Mouse (Mus musculus) left cerebral cortex, postnatal 36 days (tissue): ENCODE results near the gene Angel1. TPM values are rescaled to one million over a fixed set of nuclear protein-coding genes. Genes with fewer than 3 reads are reported as not detected.
A peak's percentile ranks its signal among the peaks of the same experiment; 100 is the strongest.

ENCODE experiments used
- DNase-seq, 2 experiments: peaks; one replicate each; pipeline ENCODE4 v3.0.0; 2021 to 2022; ENCODE audit warnings: low spot score in 2 of 2, mixed read lengths in 1 of 2
- intact Hi-C: fragments of 180-260 bp; cut with DNase I; formaldehyde crosslinking; loops from one replicate; pipeline ENCODE4 v1.15.1; 2025
- total RNA-seq, 2 experiments: library from RNA; stranded (reverse); gene quantifications; 2 replicates each; pipeline ENCODE4 v1.2.3; 2021

The Angel1 gene
- 1 to 10 TPM; 8.0 to 9.4 TPM for total RNA-seq

DNA sequence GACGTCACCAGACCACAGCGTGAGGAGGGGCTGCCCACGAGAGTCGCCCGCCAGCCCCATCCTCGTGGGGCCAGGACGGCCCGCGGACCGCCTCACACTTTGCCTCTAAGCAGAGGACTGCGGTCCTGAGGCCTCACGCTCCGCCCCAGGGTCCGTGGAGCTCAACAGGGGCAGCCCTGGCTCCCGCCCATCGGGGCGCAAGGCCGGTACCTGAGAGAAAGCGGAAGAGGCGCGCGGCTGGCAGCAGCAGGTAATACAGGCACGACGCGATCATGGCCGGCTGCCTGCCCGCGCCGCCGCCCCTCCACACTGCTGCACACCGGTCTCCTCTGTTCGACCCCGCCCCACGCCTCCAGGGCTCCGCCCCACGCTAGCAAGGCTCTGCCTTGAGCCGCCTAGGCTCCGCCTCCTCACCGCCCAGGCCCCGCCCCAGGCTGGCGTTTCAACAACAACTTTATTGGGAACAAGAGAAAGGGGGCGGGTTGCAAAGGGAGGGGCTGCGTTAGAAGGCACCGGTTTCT is at the start of gene Angel1:
TSS of gene Angel1 (minus strand) at position 341 of the 521 bp plus-strand sequence.
- DNase-seq, result peak; percentile 91 to 94
- intact Hi-C loops, result no loop called here

DNA sequence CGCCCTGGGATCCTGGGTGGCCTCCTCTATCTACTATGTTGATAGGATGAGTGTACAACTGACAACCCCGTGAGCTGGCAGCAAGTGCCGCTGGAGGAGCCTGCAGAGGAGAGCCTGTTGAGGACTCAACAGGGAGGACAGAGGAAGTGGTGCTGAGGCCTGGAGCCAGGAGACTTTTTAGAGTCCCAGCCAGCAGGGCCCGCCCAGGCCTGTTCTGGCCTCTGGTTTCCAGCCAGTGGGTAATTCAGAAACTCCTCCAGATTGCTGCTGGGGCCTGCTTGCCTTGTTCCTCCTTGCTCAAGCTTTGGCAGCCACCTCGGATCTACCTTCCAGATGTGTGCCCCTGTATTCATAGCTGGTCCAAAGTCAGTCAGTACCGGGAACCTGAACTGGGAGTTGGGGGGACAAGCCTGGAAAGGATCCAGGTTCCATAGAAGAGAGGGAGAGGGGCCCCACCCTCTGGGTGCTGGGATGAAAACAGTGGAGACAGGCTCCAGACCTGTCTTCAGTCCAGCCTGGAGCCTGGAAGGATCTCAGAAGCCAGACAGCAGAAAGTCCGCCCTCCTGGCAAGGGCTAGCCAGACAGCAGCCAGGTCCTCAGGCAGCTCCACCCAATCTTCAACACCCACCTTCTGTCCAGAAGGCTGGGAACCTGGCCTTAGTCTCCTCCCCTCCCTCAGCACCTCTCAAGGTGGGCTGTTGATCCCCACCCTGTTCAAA is 49.5 kb upstream of the Angel1 start:
- DNase-seq, result no peak
- intact Hi-C loops, result no loop called here

DNA sequence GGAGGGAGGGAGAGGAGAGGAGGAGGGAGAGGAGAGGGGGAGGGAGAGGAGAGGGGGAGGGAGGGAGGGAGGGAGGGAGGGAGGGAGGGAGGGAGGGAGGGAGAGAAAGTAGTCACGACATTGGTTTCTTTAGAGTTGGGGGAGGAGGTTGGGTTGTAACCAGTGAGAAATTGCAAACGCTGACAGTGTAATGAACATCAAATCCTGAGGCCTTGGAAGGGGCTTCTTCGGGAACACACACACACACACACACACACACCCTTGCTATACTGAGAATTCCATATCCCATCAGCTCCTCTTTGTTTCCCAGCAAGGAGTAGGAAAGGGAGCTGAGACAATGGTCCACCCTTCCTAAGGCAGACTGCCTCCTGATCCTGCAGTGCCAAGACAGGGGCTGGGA is 46.3 kb upstream of the Angel1 start:
- DNase-seq, result no peak
- intact Hi-C loops, result loop anchor here (5.0 kb wide), 2 partner anchors 150 to 175 kb away; partner anchors contain the start of gene Cipc

DNA sequence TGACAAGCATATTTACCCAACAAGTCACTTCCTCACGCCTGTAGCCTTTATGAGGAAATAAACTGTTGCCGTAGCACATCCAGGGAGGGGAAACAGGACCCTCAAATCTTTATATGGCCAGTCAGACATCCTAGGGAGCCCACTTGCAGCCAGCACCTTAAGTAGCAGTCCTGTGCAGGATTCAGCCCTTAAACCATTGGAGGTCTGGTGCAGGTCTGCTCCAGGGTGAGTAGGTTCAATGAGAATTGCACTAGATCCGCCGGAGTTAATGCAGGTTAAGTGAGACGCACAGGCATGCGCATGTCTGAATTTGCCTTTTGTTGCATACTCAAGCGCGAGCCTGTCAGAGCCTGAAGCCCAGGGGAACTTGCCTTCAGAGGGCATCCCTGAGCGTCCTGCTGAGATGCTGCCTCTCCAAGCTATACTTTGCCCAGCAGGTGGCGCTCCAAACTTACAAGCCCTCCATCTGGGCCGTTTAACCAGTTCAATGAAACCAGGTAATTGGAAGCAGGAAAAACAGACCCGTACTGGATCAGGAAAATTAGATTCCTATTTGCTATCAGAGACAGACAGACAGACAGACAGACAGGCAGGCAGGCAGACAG is 45.7 kb upstream of the Angel1 start:
- intact Hi-C loops, result loop anchor here (5.0 kb wide), 2 partner anchors 150 to 175 kb away; partner anchors contain the start of gene Cipc
- DNase-seq, result peak; percentile 89 to 90

DNA sequence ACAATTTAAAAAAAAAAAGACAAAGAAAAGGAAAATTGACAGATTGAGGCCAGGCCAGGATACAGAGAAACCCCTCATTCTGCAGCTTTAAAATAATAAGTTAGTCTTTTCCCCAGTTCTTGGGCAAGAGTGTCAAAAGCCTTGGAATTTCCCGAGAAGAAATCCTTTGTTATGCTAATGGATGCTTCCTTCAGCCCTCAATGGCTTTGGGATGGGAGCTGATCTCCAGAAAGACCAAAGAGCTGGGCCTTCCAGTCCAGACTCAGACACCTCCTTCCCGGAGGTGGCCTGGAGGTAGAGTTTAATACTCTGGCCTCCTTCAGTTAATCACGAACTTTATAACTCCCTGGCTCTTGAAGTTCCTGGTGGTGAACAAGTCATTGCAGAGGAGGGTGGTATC is 44.7 kb upstream of the Angel1 start:
- intact Hi-C loops, result loop anchor here (5.0 kb wide), 2 partner anchors 151 to 176 kb away; partner anchors contain the start of gene Cipc

DNA sequence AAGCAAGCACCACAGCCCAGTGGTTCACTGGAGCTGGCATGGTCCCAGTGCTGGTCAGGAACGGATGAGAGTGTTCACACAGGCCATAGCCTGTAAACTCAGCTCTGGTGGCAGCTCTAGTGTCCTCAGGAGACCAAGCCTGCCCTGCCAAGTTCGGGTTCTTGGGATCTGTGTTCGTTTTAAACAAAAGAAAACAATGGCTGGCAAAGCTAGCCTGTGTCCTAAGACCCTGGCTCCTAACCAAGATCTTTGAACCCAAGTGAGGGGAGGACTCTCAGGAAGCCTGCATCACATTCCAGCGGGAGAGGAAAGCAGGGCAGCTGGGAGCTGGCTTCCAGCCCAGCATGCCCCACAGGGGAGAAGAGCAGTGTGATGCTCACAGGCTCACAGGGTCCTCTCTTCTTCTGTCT is 44.0 kb upstream of the Angel1 start:
- intact Hi-C loops, result loop anchor here (5.0 kb wide), 2 partner anchors 152 to 177 kb away; partner anchors contain the start of gene Cipc
- DNase-seq, result no peak

More for the DNA sequence above, 44.7 kb upstream of the Angel1 start:
- no peak for DNase-seq

DNA sequence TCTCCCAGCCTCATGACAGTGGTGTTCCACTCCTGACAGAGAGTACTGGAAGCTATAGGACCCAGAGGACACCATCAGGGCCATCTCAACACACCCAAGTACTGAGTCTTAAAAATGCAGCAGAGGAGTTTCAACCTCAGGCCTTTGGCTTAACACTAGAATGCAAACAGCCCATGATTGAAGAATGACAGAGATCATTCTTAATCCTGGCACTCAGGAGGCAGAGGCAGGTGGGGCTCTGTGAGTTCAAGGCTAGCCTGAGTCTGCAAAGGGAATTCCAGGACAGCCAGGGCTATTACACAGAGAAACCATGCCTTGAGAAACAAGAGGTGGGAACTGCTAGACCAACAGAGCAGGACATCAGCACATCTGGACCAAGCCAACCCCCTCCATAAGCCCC is 43.6 kb upstream of the Angel1 start:
- intact Hi-C loops, result loop anchor here (5.0 kb wide), 3 partner anchors 152 to 282 kb away; partner anchors contain the start of gene Cipc
- DNase-seq, result no peak

DNA sequence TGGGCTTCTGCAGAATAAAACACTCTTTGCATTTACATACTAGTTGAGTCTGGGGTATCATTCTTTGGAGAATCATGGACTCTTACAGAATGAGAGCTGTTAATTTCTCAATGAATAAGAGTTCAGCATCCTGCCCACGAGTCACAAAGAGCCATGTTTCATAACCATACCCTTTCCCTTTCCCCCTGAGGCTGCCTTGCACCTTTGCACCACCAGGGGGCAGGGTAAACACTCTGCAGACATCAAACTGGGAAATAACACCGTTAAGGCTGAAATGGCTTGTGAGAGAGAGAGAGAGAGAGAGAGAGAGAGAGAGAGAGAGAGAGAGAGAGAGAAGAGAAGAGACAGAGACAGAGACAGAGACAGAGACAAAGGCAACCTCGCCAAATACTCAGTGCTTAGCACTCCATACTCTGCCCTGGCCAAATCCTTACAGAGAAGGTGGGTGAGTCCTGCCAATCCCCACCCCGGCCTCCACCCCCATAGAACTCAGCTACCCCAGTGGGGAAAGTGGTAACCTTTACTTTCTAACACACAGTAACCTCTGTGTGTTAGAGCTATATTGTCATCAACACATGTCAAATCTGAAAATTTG is 42.8 kb upstream of the Angel1 start:
- intact Hi-C loops, result loop anchor here (5.0 kb wide), 1 partner anchor 283 kb away; no protein-coding TSS in a partner anchor

DNA sequence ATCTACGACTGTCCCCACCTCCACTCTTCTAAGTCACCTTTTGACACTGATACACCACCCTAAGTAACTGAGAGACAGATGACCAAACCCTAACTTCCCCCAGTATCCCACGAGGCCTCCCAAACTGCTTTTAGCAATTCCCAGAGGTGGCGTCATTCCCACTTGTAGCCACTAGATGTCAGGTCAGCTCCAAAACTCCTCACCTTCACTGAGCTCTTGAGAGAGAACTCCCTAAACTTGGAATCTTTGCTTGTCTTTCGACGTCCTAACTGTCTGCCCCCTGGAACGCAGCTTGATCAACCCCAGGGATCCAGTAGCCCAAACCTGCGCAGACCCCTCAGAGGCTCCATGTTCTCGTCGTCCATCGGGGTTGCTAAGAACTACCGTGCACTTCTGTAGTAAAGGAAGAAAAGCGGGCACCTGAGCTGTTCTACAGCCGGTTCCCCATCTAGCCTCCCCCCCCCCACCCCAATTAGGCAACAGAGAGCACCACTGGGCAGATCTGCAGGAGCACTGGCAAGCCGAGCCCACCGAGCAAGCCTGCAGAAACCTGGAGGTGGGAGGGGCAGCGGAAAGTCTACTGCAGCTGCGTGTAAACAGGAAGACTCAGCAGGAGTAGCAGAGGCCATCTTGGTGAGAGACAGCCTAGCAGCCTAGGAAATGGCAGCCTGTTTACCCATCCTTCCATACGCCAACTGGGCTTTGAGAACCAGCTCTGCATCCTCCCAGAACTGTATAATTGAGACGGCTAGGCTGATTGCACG is 41.8 kb upstream of the Angel1 start:
- peak in 1 of 2 experiments; percentile 53 for DNase-seq
- intact Hi-C loops, result loop anchor here (5.0 kb wide), 1 partner anchor 284 kb away; no protein-coding TSS in a partner anchor

More for the DNA sequence above, 42.8 kb upstream of the Angel1 start:
- DNase-seq, result peak; percentile 81 to 86

DNA sequence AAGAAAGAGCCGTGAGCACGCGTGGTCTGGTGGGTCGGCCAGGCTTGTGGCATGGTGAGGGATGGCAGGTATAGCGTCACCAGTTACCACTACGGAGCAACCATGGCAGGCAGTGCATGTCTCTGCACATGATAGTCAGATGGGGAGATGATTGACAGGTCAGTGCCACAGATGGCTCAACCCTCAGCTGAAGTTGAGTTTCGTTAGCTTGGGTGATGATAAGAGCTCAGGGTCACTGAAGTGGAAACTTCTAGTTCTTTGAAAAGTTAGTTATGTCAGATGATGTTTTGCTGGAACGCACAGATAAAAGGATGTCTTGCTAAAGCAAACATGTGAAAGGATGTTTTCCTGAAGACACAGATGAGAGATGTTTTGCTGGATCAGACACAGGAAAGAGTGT is 40.2 kb upstream of the Angel1 start:
- no peak for DNase-seq

DNA sequence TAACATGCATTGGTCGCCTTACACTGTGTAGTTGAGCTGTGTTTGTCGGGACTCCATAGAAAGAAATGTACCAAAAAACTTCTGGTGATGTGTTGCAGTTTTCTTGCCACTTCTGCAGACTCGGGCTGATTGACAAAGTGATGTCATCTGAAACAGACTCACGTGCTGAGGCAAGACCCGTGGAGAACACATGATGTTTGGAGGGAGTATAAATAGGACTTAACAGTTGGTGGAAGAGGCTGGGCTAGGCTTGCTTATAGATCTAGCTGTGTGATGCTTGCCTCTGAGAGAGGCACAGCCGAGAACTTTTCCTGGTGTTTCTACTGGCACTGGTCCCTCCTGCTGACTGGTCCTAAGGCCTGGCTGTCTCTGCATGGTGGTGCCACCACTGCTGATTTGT is 37.8 kb upstream of the Angel1 start:
- no peak for DNase-seq
- intact Hi-C loops, result no loop called here

More for the DNA sequence above, 40.2 kb upstream of the Angel1 start:
- intact Hi-C loops, result loop anchor here (5.0 kb wide), 1 partner anchor 286 kb away; no protein-coding TSS in a partner anchor

DNA sequence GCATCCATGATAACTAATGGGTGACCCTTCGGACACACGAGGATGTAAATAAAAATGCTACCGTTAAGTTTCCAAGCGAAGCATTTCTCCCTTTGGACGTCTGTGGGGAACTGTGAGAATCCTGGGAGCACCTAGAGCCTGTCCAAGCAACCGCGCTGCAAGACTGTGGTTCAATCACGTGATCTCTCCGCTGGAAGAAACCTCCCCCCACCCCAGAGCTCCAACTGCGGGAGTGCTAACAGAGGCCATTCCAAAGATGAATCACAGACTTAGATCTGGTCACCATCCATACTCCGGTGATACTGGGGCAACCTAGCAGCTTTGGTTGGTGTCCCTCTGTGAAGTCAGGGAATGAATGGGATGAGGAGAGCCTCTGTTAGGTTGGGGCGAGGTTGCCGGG is 34.8 kb upstream of the Angel1 start:
- no peak for DNase-seq
- intact Hi-C loops, result no loop called here

DNA sequence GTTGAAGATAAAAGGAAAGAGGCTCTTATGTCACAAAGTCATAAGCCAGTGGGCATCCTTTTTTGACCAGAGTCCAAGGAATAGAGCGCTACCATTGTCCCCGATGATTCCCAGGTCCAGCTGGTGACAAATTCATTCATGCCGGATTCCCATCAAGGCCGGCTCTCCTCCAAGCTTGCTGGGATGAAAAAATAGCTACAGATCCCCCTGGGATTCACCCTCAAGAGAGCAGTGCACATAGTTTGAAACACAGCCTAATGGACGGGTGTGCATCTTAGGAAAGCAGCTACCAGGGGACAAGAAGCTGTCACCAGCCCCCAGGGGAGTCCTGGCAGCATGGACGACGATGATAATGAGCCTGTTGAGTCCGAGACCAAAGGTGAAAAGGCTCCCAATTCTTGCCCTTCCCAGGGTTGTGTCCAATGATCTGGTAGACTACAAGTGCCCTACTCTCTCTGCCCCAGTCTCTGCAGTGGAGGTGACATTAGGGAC is 8.1 kb upstream of the Angel1 start, which contains the start of gene Lrrc74a:
TSS of gene Lrrc74a (plus strand) at position 51 of the 492 bp plus-strand sequence.
- DNase-seq, result no peak
- intact Hi-C loops, result no loop called here

DNA sequence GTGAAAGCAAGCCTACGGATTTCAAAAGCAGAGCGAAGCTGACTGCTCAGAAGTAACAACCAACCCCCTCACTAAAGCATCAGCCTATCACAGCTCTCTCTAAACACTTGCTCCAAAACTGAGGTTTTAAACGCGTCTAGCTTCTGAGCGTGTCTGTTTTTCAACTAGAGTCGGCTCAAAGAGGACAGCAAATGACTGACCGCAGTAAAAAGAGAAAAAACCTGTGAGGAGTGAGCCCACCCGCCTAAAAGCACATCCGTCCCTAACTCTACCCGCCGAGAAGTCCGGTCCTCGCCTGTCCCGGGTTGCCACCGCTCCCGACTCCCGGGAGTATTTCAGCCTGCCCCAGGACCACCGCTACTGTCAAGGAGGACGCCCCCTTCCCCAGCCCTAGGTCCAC is 554 bp downstream of the Angel1 start:
- intact Hi-C loops, result no loop called here

DNA sequence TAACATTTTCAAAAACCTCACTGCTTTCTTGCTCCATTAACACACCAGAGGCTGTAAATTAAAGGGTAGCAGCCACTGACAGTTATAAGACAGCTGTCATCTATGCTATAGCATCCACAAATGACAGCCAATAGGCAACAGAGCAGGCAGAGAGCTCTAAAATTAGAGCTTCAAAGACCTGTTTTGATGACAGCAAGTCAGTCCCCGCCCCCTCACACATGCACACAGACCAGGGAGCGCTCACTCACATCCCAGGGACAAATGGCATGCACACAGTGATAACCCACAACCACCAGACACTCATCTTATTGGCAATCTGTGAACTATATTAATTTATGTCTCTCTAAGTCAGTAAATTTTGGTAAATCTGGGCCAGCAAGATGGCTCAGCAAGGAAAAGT is 2.0 kb downstream of the Angel1 start:
- intact Hi-C loops, result no loop called here
- no peak for DNase-seq

More for the DNA sequence above, 554 bp downstream of the Angel1 start:
- peak; percentile 21 to 26 for DNase-seq

DNA sequence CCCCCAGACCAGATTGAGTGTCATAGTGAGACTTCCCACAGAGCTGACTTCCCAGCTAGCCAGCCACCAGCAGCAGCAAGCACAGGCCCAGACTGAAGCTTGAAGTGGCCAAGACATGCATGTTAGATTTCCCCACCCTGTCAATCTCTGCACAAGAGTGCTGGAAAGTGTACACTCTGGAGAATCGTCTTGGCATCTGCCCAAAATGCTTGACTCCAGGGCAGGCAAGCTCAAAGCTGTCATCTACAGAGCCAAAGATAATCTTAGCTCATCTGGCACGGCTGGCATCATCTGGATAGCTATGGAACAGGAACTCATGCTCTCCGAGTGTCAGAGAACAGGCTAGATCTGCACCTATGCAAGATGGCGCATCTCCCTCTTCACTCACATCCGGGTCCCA is 4.8 kb downstream of the Angel1 start:
- intact Hi-C loops, result no loop called here
- DNase-seq, result no peak

DNA sequence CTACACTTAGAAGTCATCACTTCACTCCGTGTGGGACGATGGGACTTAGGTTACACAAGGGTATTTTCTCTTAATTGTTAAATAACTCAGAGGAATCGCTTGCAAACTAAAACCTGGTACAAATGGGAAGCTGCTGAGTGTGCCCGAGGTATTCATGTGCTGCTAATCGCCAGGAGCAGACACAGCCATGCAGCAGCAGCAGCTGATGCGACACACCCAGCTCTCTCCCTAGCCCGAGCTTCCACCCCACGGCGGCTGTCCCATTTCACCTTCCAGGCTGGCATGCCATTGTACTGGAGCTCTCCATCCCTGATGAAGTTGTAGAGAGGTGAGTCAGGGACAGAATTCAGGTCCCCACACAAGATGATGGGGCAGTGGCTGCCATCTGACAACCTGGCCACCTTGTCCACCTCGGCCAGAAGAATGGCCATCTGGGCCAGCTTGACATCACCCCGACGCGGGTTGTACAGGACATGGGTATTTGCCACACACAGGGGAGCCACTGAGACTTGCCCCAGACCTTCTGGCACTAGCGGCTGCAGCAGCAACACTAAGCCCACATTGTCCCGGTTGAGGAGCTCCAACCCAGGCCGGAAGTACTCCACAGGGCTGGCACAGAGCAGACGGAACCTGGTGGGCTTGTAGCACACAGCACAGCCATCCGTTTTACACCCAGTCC is 6.2 kb downstream of the Angel1 start:
- DNase-seq, result no peak
- intact Hi-C loops, result no loop called here

DNA sequence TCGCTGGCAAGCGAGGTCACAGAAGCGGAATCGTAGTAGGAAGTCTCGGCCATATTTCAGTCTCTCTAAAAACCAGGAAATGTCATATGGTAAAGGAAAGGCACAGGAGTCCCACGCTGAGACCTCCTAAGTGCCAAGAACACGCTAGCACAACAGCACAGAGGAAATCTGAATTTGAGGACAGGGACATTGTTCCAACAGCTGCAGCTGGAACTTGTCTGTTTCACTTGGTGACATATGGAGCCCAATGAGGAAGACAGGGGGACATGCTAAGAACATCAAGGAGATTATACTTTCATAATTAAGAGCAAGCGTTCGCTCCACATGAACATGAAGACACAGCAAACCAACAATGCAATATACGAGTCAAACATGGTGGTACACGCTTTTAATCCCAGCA is 9.3 kb downstream of the Angel1 start:
- no peak for DNase-seq
- intact Hi-C loops, result no loop called here

DNA sequence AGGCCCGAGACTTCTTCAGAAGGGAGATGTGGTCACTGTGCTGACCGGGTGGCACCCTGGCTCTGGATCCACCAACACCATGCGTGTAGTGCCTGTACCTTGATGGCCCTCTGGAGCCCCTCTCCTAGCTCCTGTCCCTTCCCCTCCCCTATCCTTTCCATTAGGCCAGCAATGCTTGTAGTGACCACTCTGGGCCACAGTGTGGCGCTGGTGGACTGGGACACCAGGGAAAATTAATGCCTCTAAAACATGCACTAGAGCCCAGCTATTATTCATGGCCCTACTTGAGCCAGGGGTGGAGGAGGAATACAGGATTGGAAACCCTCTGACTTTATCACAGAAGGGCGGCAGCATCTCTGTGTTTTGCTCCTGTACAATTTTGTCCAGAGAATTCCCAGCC is 10.9 kb downstream of the Angel1 start:
- intact Hi-C loops, result no loop called here
- DNase-seq, result peak; percentile 62 to 79
